Mouse (Mus musculus) neural tube, embryonic 14.5 days (tissue): ENCODE measurements at regions not wholly inside any gene's neighbourhood (a gene's known extent, or its start where the extent isn't known, plus 50 kb on each side); places are given as distances from the start of the nearest gene placed in this dataset.

Experiments used
- ATAC-seq: fragments of 200-750 bp; cut with Nextera tagmentation; 2 replicates; pipeline ENCODE4 v1.8.0; 2017; ENCODE audit warnings: low read depth, mild to moderate bottlenecking, moderate TSS enrichment, moderate library complexity
- H3K27ac ChIP-seq: fragments of 300-500 bp; sonication (generic); 2 replicates; pipeline ENCODE4 v1.5.1; 2014; ENCODE audit warnings: low read depth, mild to moderate bottlenecking, control low read depth, low read length, moderate library complexity, mixed read lengths
- H3K27me3 ChIP-seq: fragments of 300-500 bp; sonication (generic); 2 replicates; pipeline ENCODE4 v1.6.1; 2014; ENCODE audit warnings: low read length; ENCODE audit not compliant: control insufficient read depth, insufficient read depth
- H3K36me3 ChIP-seq: fragments of 300-500 bp; sonication (generic); 2 replicates; pipeline ENCODE4 v1.6.1; 2014; ENCODE audit warnings: low read length, mixed read lengths; ENCODE audit not compliant: control insufficient read depth, insufficient read depth
- H3K4me1 ChIP-seq: fragments of 300-500 bp; sonication (generic); 2 replicates; pipeline ENCODE4 v1.6.1; 2014; ENCODE audit warnings: low read length; ENCODE audit not compliant: control insufficient read depth, insufficient read depth
- H3K4me2 ChIP-seq: fragments of 300-500 bp; sonication (generic); 2 replicates; pipeline ENCODE4 v1.6.1; 2014; ENCODE audit warnings: mild to moderate bottlenecking, low read depth, low read length, control low read depth
- H3K4me3 ChIP-seq: fragments of 300-500 bp; sonication (generic); 2 replicates; pipeline ENCODE4 v1.5.1; 2014; ENCODE audit warnings: low read depth, low read length, control low read depth, mixed read lengths
- H3K9ac ChIP-seq: fragments of 300-500 bp; sonication (generic); replicated peaks from 2 replicates; pipeline ENCODE4 v1.6.1; 2014; ENCODE audit warnings: low read depth, mild to moderate bottlenecking, control low read depth, low read length, mixed read lengths
- H3K9me3 ChIP-seq: fragments of 300-500 bp; sonication (generic); 2 replicates; pipeline ENCODE4 v1.6.1; 2016; ENCODE audit warnings: low read length; ENCODE audit not compliant: control insufficient read depth
- WGBS: fragments of 180-500 bp; shearing (Covaris S2); extraction: QIAGEN DNeasy Blood & Tissue Kit; methylation state at CpG from one replicate; pipeline ENCODE4 v1.1.7; 2014; 5-methylcytosine and 5-hydroxymethylcytosine counted together

- H3K27ac ChIP-seq = no peak overlapping the region
- no peak overlapping the region for H3K4me2 ChIP-seq
- ATAC-seq = no peak
- H3K9me3 ChIP-seq = no peaks in the 10 kb centered on the region
- 87% methylated on average over 4 of the region's 4 CpGs for WGBS
- no peaks in the 10 kb centered on the region for H3K36me3 ChIP-seq
- H3K9ac ChIP-seq = no peak overlapping the region
- no peaks in the 10 kb centered on the region for H3K4me1 ChIP-seq
- H3K27me3 ChIP-seq = no peaks in the 10 kb centered on the region
- no peak overlapping the region for H3K4me3 ChIP-seq
These were observed 458.5 kb upstream of the Cdh10 start for GRCm38 (mm10) chr15:18360256-18360655.

DNA sequence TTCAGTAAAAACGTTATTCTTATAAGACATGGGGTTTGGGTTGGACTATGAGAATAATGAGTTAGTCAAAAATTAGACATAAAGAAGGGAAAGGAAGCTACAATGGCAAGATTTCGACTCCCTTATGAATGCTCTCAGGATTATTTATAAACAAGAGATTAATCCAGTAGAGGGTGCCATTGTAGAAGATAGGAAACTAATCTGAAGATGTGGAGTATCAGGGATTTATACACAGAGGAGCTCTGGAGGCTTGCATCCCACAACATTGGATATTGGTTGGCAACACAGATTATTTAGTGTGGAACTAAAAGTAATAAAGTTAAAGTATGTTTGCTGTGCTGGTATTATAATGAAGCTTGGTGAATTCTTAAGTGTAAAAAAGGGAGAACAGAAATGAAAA, 419.0 kb upstream of the Cdh10 start:
- Histone ChIP-seq H3K4me3 (no peak overlapping the region), H3K27ac (no peak overlapping the region), H3K27me3 (no peaks in the 10 kb centered on the region), H3K4me2 (no peak overlapping the region), H3K4me1 (no peaks in the 10 kb centered on the region), H3K9ac (no peak overlapping the region), H3K9me3 (no peaks in the 10 kb centered on the region), H3K36me3 (no peaks in the 10 kb centered on the region)
- WGBS = 64% methylated on average over 2 of the region's 2 CpGs
- no peak for ATAC-seq

DNA sequence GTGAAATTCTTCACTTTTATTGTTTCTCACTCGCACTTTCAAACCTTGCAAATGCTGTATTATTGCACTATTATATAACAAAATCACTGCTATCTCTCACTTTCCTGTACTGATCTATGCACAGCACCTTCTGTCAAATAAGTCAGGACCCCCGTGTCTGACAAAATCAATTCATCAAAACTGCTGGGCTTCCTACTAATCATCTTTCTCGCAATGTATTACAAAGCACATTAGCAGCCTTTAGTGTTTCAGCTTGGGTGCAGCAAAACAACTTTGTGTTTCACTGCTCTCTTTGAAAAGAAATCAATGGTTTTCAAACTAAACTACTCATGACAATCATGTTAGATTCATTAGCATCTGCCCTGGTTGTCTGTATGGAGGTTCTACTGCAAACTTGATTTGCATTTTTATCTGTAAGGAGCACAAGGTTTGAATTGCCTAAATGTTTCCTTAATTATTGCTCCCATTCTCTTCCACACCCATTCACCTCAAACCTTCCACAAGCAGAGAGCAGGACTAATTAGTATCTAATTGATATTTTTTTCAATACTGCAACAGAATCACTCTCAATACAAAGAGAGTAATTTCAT, 418.4 kb upstream of the Cdh10 start:
- ATAC-seq = no peak
- H3K9ac ChIP-seq = no peak overlapping the region
- no peak overlapping the region for H3K27ac ChIP-seq
- H3K27me3 ChIP-seq = no peaks in the 10 kb centered on the region
- no peak overlapping the region for H3K4me2 ChIP-seq
- H3K9me3 ChIP-seq = no peaks in the 10 kb centered on the region
- no peaks in the 10 kb centered on the region for H3K36me3 ChIP-seq
- H3K4me1 ChIP-seq = no peaks in the 10 kb centered on the region
- WGBS = 73% methylated on average over 3 of the region's 3 CpGs
- no peak overlapping the region for H3K4me3 ChIP-seq

- Histone ChIP-seq H3K4me2 (no peak overlapping the region), H3K4me1 (no peaks in the 10 kb centered on the region), H3K9me3 (no peaks in the 10 kb centered on the region), H3K36me3 (no peaks in the 10 kb centered on the region), H3K27me3 (no peaks in the 10 kb centered on the region), H3K9ac (no peak overlapping the region), H3K4me3 (no peak overlapping the region), H3K27ac (no peak overlapping the region)
- ATAC-seq = no peak
- WGBS = 91% methylated on average over 5 of the region's 5 CpGs
These were observed 386.0 kb upstream of the Cdh10 start for GRCm38 (mm10) chr15:18432705-18433104.

GRCm38 (mm10) chr15:18453801-18454200, 364.9 kb upstream of the Cdh10 start:
- Histone ChIP-seq H3K27me3 (no peaks in the 10 kb centered on the region), H3K9ac (no peak overlapping the region), H3K27ac (no peak overlapping the region), H3K4me1 (no peaks in the 10 kb centered on the region), H3K9me3 (peaks cover 3% of the 10 kb centered on the region; the same call in 1 of the 2 replicates), H3K36me3 (no peaks in the 10 kb centered on the region), H3K4me3 (no peak overlapping the region), H3K4me2 (no peak overlapping the region)
- no peak for ATAC-seq

DNA sequence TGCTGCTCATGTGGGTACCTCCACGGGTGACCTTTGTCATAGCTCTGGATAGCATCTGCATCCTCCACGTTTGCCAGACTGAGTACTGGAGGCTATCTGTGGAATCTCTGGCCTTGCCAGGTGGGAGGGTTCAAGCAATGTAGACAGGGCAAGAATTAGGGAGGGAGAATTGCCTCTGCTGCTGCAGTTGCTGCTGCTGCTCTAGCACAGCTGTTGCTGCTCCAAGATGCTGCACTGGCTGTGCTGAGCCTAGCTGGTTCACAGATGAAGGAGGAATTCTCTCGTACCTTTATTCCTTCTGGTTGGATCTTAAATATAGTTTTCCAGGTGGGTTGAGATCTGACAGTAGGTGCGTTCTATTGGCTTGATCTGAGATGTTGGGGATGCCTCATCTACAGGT, 336.4 kb upstream of the Cdh10 start:
- H3K4me3 ChIP-seq = no peak overlapping the region
- H3K36me3 ChIP-seq = no peaks in the 10 kb centered on the region
- ATAC-seq = no peak
- H3K9ac ChIP-seq = no peak overlapping the region
- H3K9me3 ChIP-seq = no peaks in the 10 kb centered on the region
- WGBS = 80% methylated on average over 4 of the region's 4 CpGs
- no peaks in the 10 kb centered on the region for H3K4me1 ChIP-seq
- no peak overlapping the region for H3K27ac ChIP-seq
- no peak overlapping the region for H3K4me2 ChIP-seq
- no peaks in the 10 kb centered on the region for H3K27me3 ChIP-seq

DNA sequence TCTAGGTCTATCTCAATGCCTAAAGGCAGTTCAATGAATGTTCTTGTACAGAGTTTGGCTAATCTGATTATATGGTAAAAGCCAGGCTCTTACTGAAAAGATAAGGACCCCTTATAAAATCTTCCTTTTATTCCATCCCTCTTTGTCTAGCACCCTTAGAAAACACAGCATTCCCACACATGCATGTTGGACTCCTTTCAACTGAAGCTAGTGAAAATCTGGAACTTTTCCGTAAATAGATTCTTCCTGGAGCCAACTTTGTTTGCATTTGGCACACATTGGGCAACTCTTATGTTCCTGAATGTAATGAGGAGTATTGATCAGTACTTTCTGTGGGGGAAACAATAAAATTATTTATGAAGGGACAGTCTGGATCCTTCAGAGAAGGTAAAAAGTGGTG, 307.1 kb upstream of the Cdh10 start:
- no peak overlapping the region for H3K4me3 ChIP-seq
- H3K4me2 ChIP-seq = no peak overlapping the region
- no peak overlapping the region for H3K27ac ChIP-seq
- H3K9ac ChIP-seq = no peak overlapping the region
- whole genome bisulfite sequencing = 87% methylated on average over 1 of the region's 1 CpGs
- no peaks in the 10 kb centered on the region for H3K27me3 ChIP-seq
- no peaks in the 10 kb centered on the region for H3K4me1 ChIP-seq
- no peaks in the 10 kb centered on the region for H3K9me3 ChIP-seq
- no peak for ATAC-seq
- H3K36me3 ChIP-seq = no peaks in the 10 kb centered on the region

- H3K4me1 ChIP-seq = no peaks in the 10 kb centered on the region
- H3K9me3 ChIP-seq = no peaks in the 10 kb centered on the region
- H3K4me2 ChIP-seq = no peak overlapping the region
- 76% methylated on average over 2 of the region's 2 CpGs for WGBS
- H3K36me3 ChIP-seq = no peaks in the 10 kb centered on the region
- H3K27me3 ChIP-seq = no peaks in the 10 kb centered on the region
- no peak overlapping the region for H3K27ac ChIP-seq
- H3K4me3 ChIP-seq = no peak overlapping the region
- ATAC-seq = no peak
- no peak overlapping the region for H3K9ac ChIP-seq
These were observed 301.0 kb upstream of the Cdh10 start for GRCm38 (mm10) chr15:18517701-18518100.

GRCm38 (mm10) chr15:18556457-18556856, 262.3 kb upstream of the Cdh10 start:
- ATAC-seq = peak; percentile 56; the same call in 1 of the 2 replicates
- Histone ChIP-seq H3K27me3 (no peaks in the 10 kb centered on the region), H3K4me2 (no peak overlapping the region), H3K4me3 (no peak overlapping the region), H3K9me3 (no peaks in the 10 kb centered on the region), H3K27ac (no peak overlapping the region), H3K36me3 (no peaks in the 10 kb centered on the region), H3K9ac (no peak overlapping the region), H3K4me1 (no peaks in the 10 kb centered on the region)
- WGBS = 32% methylated on average over 1 of the region's 1 CpGs
